Mouse (Mus musculus) heart, adult 2 months (tissue): ENCODE results near the gene Lsm4.
A peak's percentile ranks its signal among the peaks of the same experiment; 100 is the strongest.

ENCODE experiments used
- CTCF ChIP-seq: fragments of 200-600 bp; IDR thresholded peaks from 2 replicates; pipeline ENCODE4 v1.8.1; 2022; ENCODE audit warnings: antibody characterized with exemption, mild to moderate bottlenecking, moderate library complexity
- EP300 ChIP-seq: fragments of 200-500 bp; IDR thresholded peaks from 2 replicates; pipeline ENCODE4 v1.6.1; 2011; ENCODE audit warnings: low read depth, low read length, control low read depth; ENCODE audit not compliant: insufficient read depth
- POLR2A ChIP-seq: fragments of 200-500 bp; IDR thresholded peaks from 2 replicates; pipeline ENCODE4 v1.6.1; 2011; ENCODE audit warnings: mild to moderate bottlenecking, low read depth, low read length, control low read depth; ENCODE audit not compliant: insufficient read depth

DNA sequence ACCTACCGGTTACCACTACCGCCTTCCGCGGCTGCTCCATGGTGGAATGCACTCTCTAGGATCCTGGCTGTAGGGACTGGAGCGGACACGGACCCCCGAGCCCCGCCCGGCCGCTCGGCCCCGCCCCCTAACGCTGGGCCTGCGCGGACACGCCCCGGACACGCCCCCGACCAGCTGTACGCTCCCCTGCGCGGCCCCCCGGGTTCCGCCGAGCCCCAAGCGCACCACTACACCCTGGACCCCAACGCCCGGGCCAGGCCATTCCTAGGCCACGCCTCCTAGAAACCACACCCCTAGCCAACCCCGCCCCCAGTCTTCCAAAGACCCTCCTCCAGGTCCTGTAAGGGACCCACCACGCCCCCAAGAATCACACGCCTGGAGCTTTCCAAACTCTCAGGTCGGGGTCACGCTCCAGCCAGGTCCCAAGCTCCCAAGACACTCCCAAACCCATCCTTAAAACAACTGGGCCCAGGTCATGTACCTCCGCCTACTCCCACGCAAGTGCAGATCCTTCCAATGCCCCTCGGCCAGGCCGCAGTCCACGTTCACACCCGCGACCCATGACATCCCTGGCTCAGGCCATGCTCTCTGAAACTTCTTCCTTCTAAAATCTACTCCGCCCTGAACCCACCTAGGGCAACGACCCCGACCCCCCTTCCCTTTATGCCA, 13.3 kb upstream of the Lsm4 start:
- TF ChIP-seq CTCF (no peak), EP300 (peak; percentile 37; the same call in 1 of the 2 replicates), POLR2A (peak; percentile 83; the same call in 1 of the 2 replicates)
